Mouse (Mus musculus) lung, postnatal 36 days (tissue): ENCODE data around the gene Ccdc113.
"Not testable (repeated sequence)": the region's sequence is repeated elsewhere in the genome, so short reads cannot be mapped to it uniquely, and the experiment has no call there.

Experiments
- DNase-seq: peaks from one replicate; pipeline ENCODE4 v3.0.0; 2022; ENCODE audit warnings: mixed read lengths

The Ccdc113 gene

GRCm38 (mm10) chr8:95542191-95542590 is 8.3 kb downstream of the Ccdc113 start:
- DNase-seq = peak; percentile 16

GRCm38 (mm10) chr8:95543065-95543464 is 9.2 kb downstream of the Ccdc113 start:
- DNase-seq = no peak

- no peak for DNase-seq
Observed at GRCm38 (mm10) chr8:95545815-95546214, 11.9 kb downstream of the Ccdc113 start.

GRCm38 (mm10) chr8:95546986-95547385 is 13.1 kb downstream of the Ccdc113 start:
- DNase-seq = no peak

- no peak for DNase-seq
Observed at GRCm38 (mm10) chr8:95547931-95548330, 14.0 kb downstream of the Ccdc113 start.

- no peak for DNase-seq
Observed at GRCm38 (mm10) chr8:95549871-95550829, 16.3 kb downstream of the Ccdc113 start.

GRCm38 (mm10) chr8:95551577-95551976 is 17.7 kb downstream of the Ccdc113 start:
- DNase-seq = no peak

GRCm38 (mm10) chr8:95555963-95556362 is 22.1 kb downstream of the Ccdc113 start:
- DNase-seq = no peak

- DNase-seq = no peak
Observed at GRCm38 (mm10) chr8:95566217-95566616, 32.3 kb downstream of the Ccdc113 start.

GRCm38 (mm10) chr8:95566809-95567208 is 32.9 kb downstream of the Ccdc113 start:
- DNase-seq = peak; percentile 37

- DNase-seq = no peak
Observed at GRCm38 (mm10) chr8:95573146-95573545, 39.3 kb downstream of the Ccdc113 start.

- DNase-seq = no peak
Observed at GRCm38 (mm10) chr8:95576240-95576639, 42.4 kb downstream of the Ccdc113 start, which contains the start of gene Prss54. Prss54 (minus strand) TSS chr8:95576340.

- no peak for DNase-seq
Observed at GRCm38 (mm10) chr8:95587339-95587738, 53.5 kb downstream of the Ccdc113 start.

- DNase-seq = no peak
Observed at GRCm38 (mm10) chr8:95589282-95589681, 55.4 kb downstream of the Ccdc113 start.

GRCm38 (mm10) chr8:95590539-95590938 is 56.7 kb downstream of the Ccdc113 start:
- no peak for DNase-seq

GRCm38 (mm10) chr8:95592131-95592780 is 58.4 kb downstream of the Ccdc113 start:
- DNase-seq = no peak

GRCm38 (mm10) chr8:95593439-95594393 is 59.8 kb downstream of the Ccdc113 start:
- DNase-seq = no peak

- no peak for DNase-seq
Observed at GRCm38 (mm10) chr8:95595131-95595530, 61.2 kb downstream of the Ccdc113 start.

- no peak for DNase-seq
Observed at GRCm38 (mm10) chr8:95596841-95597241, 63.0 kb downstream of the Ccdc113 start.

GRCm38 (mm10) chr8:95599861-95600260 is 66.0 kb downstream of the Ccdc113 start:
- peak; percentile 43 for DNase-seq

- DNase-seq = no peak
Observed at GRCm38 (mm10) chr8:95601306-95601705, 67.4 kb downstream of the Ccdc113 start.

- no peak for DNase-seq
Observed at GRCm38 (mm10) chr8:95602168-95602567, 68.3 kb downstream of the Ccdc113 start.

- DNase-seq = not testable (repeated sequence)
Observed at GRCm38 (mm10) chr8:95606509-95606908, 72.6 kb downstream of the Ccdc113 start.
